Mouse (Mus musculus) embryonic stem cell, embryonic (primary cell): ENCODE measurements around the gene Stk38.

ENCODE experiments used
- CTCF ChIA-PET, 4 experiments: fragments of 300-600 bp in 2 of 4; fragments of 350-600 bp in 2 of 4; sonication (Branson Sonifier 250); formaldehyde crosslinking; loops; one replicate each; lab custom pipeline; 2022; ENCODE audit warnings: inconsistent platforms in 2 of 4; lab: Charles Lee
- POLR2A ChIA-PET, 4 experiments: fragments of 300-600 bp in 2 of 4; fragments of 350-600 bp in 2 of 4; sonication (Branson Sonifier 250); formaldehyde crosslinking; loops; one replicate each; lab custom pipeline; 2022; ENCODE audit warnings: antibody characterized with exemption in 4 of 4, inconsistent platforms in 1 of 4; lab: Charles Lee

Stk38 gene

GRCm38 (mm10) chr17:29026652-29027356 is 19.0 kb upstream of the Stk38 start:
- ChIA-PET CTCF (interaction anchor here in 3 of 4 experiments (0.6 to 6.1 kb wide), 7 partner anchors 11 to 67 kb away, joined by 3 to 31 read pairs (median 5); no protein-coding TSS in a partner anchor), POLR2A (interaction anchor here (0.5 to 20.2 kb wide), 38 partner anchors 9 to 320 kb away, joined by 3 to 392 read pairs (median 5); partner anchors contain the start of gene Stk38 (in 3 of the 4))

GRCm38 (mm10) chr17:29024896-29025565 is 17.2 kb upstream of the Stk38 start:
- POLR2A ChIA-PET = interaction anchor here in 3 of 4 experiments (0.6 to 20.2 kb wide), 59 partner anchors 6 to 980 kb away, joined by 3 to 392 read pairs (median 5); partner anchors contain the start of genes Srsf3 (in 3 of the 3), Stk38 (in 3 of the 3), Cdkn1a (in 1 of the 3) and Mtch1 (in 1 of the 3)
- CTCF ChIA-PET = interaction anchor here (0.6 to 6.1 kb wide), 11 partner anchors 9 to 222 kb away, joined by 3 to 31 read pairs (median 4); no protein-coding TSS in a partner anchor

- CTCF ChIA-PET = interaction anchor here (0.7 to 6.1 kb wide), 13 partner anchors 9 to 223 kb away, joined by 3 to 31 read pairs (median 3); no protein-coding TSS in a partner anchor
- POLR2A ChIA-PET = interaction anchor here in 3 of 4 experiments (0.6 to 20.2 kb wide), 73 partner anchors 7 to 981 kb away, joined by 3 to 392 read pairs (median 5); partner anchors contain the start of genes Srsf3 (in 3 of the 3), Stk38 (in 3 of the 3), Cdkn1a (in 1 of the 3) and Mtch1 (in 1 of the 3)
Measured at GRCm38 (mm10) chr17:29024047-29024892, 16.5 kb upstream of the Stk38 start.

GRCm38 (mm10) chr17:29023346-29023745 is 15.6 kb upstream of the Stk38 start:
- POLR2A ChIA-PET = interaction anchor here (0.6 to 20.2 kb wide), 33 partner anchors 7 to 454 kb away, joined by 3 to 392 read pairs (median 5); partner anchors contain the start of genes Srsf3 (in 4 of the 4), Stk38 (in 3 of the 4) and BC004004 (in 1 of the 4)
- CTCF ChIA-PET = interaction anchor here in 2 of 4 experiments (0.7 to 6.1 kb wide), 8 partner anchors 8 to 149 kb away, joined by 3 to 31 read pairs (median 3); no protein-coding TSS in a partner anchor

- CTCF ChIA-PET = interaction anchor here in 2 of 4 experiments (0.5 to 6.1 kb wide), 7 partner anchors 10 to 539 kb away, joined by 3 to 31 read pairs (median 4); partner anchors contain the start of gene Srsf3 (in 1 of the 2)
Measured at GRCm38 (mm10) chr17:29022230-29022819, 14.5 kb upstream of the Stk38 start.

GRCm38 (mm10) chr17:29020444-29020843 is 12.6 kb upstream of the Stk38 start:
- POLR2A ChIA-PET = interaction anchor here (0.6 to 20.2 kb wide), 11 partner anchors 10 to 220 kb away, joined by 3 to 392 read pairs (median 12); partner anchors contain the start of genes Srsf3 (in 4 of the 4) and Stk38 (in 1 of the 4)

More at GRCm38 (mm10) chr17:29022230-29022819, 14.5 kb upstream of the Stk38 start:
- POLR2A ChIA-PET = interaction anchor here (0.5 to 20.2 kb wide), 19 partner anchors 8 to 247 kb away, joined by 3 to 392 read pairs (median 7); partner anchors contain the start of genes Srsf3 (in 4 of the 4), Stk38 (in 2 of the 4) and BC004004 (in 1 of the 4)

GRCm38 (mm10) chr17:29019391-29019790 is 11.6 kb upstream of the Stk38 start:
- POLR2A ChIA-PET = interaction anchor here (1.1 to 20.2 kb wide), 13 partner anchors 11 to 222 kb away, joined by 3 to 392 read pairs (median 6); partner anchors contain the start of genes Srsf3 (in 4 of the 4) and Stk38 (in 1 of the 4)

More at GRCm38 (mm10) chr17:29020444-29020843, 12.6 kb upstream of the Stk38 start:
- CTCF ChIA-PET = interaction anchor here in 2 of 4 experiments (0.6 to 0.9 kb wide), 2 partner anchors 33 to 305 kb away, joined by 4 to 5 read pairs; no protein-coding TSS in a partner anchor

GRCm38 (mm10) chr17:29018292-29018984 is 10.6 kb upstream of the Stk38 start:
- POLR2A ChIA-PET = interaction anchor here (0.6 to 20.2 kb wide), 17 partner anchors 8 to 75 kb away, joined by 3 to 392 read pairs (median 5); partner anchors contain the start of genes Srsf3 (in 3 of the 4) and Stk38 (in 2 of the 4)

More at GRCm38 (mm10) chr17:29019391-29019790, 11.6 kb upstream of the Stk38 start:
- CTCF ChIA-PET = interaction anchor here in 2 of 4 experiments (0.5 to 1.2 kb wide), 3 partner anchors 10 to 193 kb away, joined by 3 read pairs; no protein-coding TSS in a partner anchor

GRCm38 (mm10) chr17:29016705-29017104 is 8.9 kb upstream of the Stk38 start:
- CTCF ChIA-PET = interaction anchor here in 2 of 4 experiments (1.9 to 5.2 kb wide), 2 partner anchors 28 to 29 kb away, joined by 8 to 66 read pairs; no protein-coding TSS in a partner anchor
- POLR2A ChIA-PET = interaction anchor here in 3 of 4 experiments (0.6 to 20.2 kb wide), 13 partner anchors 9 to 551 kb away, joined by 3 to 392 read pairs (median 21); partner anchors contain the start of genes Srsf3 (in 2 of the 3) and Stk38 (in 2 of the 3)

More at GRCm38 (mm10) chr17:29018292-29018984, 10.6 kb upstream of the Stk38 start:
- CTCF ChIA-PET = interaction anchor here (0.5 to 2.1 kb wide), 9 partner anchors 11 to 418 kb away, joined by 3 to 8 read pairs (median 3); no protein-coding TSS in a partner anchor

- CTCF ChIA-PET = interaction anchor here (0.6 to 5.2 kb wide), 42 partner anchors 8 to 1916 kb away, joined by 3 to 66 read pairs (median 4); partner anchors contain the start of genes Stk38 (in 3 of the 4) and Srsf3 (in 1 of the 4)
- POLR2A ChIA-PET = interaction anchor here in 3 of 4 experiments (0.6 to 20.2 kb wide), 35 partner anchors 9 to 370 kb away, joined by 3 to 392 read pairs (median 6); partner anchors contain the start of genes Srsf3 (in 2 of the 3), Stk38 (in 2 of the 3) and Cdkn1a (in 1 of the 3)
Measured at GRCm38 (mm10) chr17:29015638-29016037, 7.8 kb upstream of the Stk38 start.

GRCm38 (mm10) chr17:29014235-29014634 is 6.4 kb upstream of the Stk38 start:
- ChIA-PET CTCF (interaction anchor here in 2 of 4 experiments (0.8 to 5.2 kb wide), 5 partner anchors 10 to 658 kb away, joined by 3 to 66 read pairs (median 6); partner anchors contain the start of gene BC004004 (in 1 of the 2)), POLR2A (interaction anchor here (0.6 to 20.2 kb wide), 24 partner anchors 8 to 998 kb away, joined by 3 to 392 read pairs (median 6); partner anchors contain the start of genes Srsf3 (in 2 of the 4) and Stk38 (in 1 of the 4))

GRCm38 (mm10) chr17:29009181-29009580 is 1.4 kb upstream of the Stk38 start:
- ChIA-PET POLR2A (interaction anchor here (0.5 to 13.7 kb wide), 40 partner anchors 13 to 1662 kb away, joined by 3 to 252 read pairs (median 6); partner anchors contain the start of genes Srsf3 (in 3 of the 4), Cdkn1a (in 1 of the 4) and Kctd20 (in 1 of the 4)), CTCF (interaction anchor here in 2 of 4 experiments (0.7 to 3.0 kb wide), 4 partner anchors 17 to 132 kb away, joined by 5 to 30 read pairs (median 6); no protein-coding TSS in a partner anchor)

GRCm38 (mm10) chr17:29008326-29008650 is 493 bp upstream of the Stk38 start:
- ChIA-PET CTCF (interaction anchor here (0.5 to 3.5 kb wide), 12 partner anchors 18 to 354 kb away, joined by 3 to 30 read pairs (median 5); no protein-coding TSS in a partner anchor), POLR2A (interaction anchor here (0.6 to 13.7 kb wide), 78 partner anchors 9 to 1885 kb away, joined by 3 to 252 read pairs (median 5); partner anchors contain the start of genes Kctd20 (in 3 of the 4), Srsf3 (in 3 of the 4), Cdkn1a (in 2 of the 4) and Mapk14 (in 1 of the 4))

- ChIA-PET POLR2A (interaction anchor here (0.5 to 13.7 kb wide), 77 partner anchors 8 to 572 kb away, joined by 3 to 252 read pairs (median 6); partner anchors contain the start of genes Srsf3 (in 3 of the 4), Kctd20 (in 2 of the 4), Cdkn1a (in 1 of the 4) and Mapk14 (in 1 of the 4)), CTCF (interaction anchor here (0.7 to 3.5 kb wide), 12 partner anchors 8 to 164 kb away, joined by 3 to 30 read pairs (median 5); no protein-coding TSS in a partner anchor)
Measured at GRCm38 (mm10) chr17:29007243-29007640, 553 bp downstream of the Stk38 start.
